Mouse (Mus musculus) cerebellum, adult 9-11 months (tissue): Measurements from ENCODE around the gene Tctn1.

ENCODE experiments used
- DNase-seq: peaks from one replicate; pipeline ENCODE4 v3.0.0; 2022

The Tctn1 gene

GRCm38 (mm10) chr5:122285029-122285766, 20.9 kb upstream of the Tctn1 start:
- DNase-seq, result peak; percentile 81

- DNase-seq, result peak; percentile 89
Measured at GRCm38 (mm10) chr5:122284183-122285028, 20.1 kb upstream of the Tctn1 start, which contains the start of gene Pptc7. Gene Pptc7 (plus strand): TSS chr5:122284365.

GRCm38 (mm10) chr5:122283828-122284182, 19.5 kb upstream of the Tctn1 start:
- no peak for DNase-seq

DNA sequence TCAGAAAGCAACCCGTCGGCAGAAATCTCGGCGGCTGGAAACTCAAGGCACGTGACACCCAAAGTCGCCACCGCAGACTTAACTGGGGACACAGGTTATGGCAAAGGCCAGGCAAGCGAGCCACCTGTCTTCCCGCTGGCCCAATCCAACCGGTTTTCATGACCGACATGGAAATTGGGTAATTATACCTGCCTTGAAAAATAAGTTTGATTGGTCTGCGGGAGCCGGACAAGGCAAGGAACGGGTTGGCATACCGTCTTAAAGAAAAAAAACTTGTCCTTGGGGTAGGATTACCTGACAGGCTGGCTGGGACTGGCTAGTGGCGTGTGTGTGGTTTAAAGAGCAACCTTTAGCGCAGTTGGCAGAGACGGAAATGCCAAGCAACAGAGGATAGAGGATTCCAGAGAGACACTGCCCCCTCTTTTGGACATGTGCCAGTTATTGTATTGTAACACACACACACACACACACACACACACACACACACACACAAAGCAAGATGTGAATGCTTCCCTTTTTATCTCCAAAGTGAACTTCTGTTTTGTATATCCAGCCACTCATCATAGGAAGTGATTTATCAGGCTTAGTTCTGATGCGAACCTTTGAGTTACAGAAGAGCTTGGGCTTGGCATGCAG, 16.7 kb upstream of the Tctn1 start:
- DNase-seq, result no peak

- DNase-seq, result no peak
Measured at GRCm38 (mm10) chr5:122280422-122280826, 16.2 kb upstream of the Tctn1 start.

- DNase-seq, result no peak
Measured at GRCm38 (mm10) chr5:122279799-122280421, 15.7 kb upstream of the Tctn1 start.

- peak; percentile 80 for DNase-seq
Measured at GRCm38 (mm10) chr5:122278946-122279345, 14.7 kb upstream of the Tctn1 start.

DNA sequence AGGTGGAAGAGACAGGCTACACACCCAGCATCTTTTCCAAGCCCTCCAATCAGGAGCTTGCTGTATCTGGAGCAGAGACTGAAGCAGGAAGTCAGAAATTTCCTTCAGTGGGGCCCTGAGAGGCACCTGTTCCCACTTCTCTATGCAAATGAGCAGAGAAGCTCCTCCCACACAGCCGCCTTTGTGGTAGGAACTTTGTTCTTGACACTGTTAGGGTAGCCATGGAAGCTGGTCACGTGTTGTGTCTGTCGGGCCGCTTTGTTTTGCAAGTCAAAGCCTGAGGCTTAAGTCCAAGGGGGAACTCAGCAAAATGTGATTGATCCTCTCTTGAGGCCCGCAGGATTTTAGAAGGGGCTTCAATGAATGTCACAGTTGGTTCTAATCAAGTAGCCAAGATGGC, 10.5 kb upstream of the Tctn1 start:
- no peak for DNase-seq

DNA sequence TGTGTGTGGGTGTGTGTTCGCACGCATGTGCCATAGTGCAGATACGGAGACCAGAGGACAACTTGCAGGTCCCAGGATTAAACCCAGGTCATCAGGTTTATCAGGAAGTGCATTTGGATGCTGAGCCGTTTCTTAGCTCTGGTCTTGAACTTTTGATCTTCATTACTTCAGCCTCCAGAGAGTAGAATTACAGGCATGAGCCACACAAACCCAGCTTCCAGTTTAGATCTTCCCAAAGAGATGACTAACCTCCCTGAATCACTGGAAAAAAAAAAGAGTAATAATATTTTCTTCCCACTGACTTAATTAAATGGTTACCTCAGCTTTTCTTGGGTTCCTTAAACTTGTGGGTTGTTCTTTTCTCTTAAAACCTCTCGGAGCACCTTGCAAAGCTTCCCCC, 8.6 kb upstream of the Tctn1 start:
- DNase-seq, result no peak

- no peak for DNase-seq
Measured at GRCm38 (mm10) chr5:122268858-122269604, 4.8 kb upstream of the Tctn1 start.

GRCm38 (mm10) chr5:122267899-122268298, 3.6 kb upstream of the Tctn1 start:
- DNase-seq, result peak; percentile 73

GRCm38 (mm10) chr5:122267136-122267535, 2.9 kb upstream of the Tctn1 start:
- no peak for DNase-seq

DNA sequence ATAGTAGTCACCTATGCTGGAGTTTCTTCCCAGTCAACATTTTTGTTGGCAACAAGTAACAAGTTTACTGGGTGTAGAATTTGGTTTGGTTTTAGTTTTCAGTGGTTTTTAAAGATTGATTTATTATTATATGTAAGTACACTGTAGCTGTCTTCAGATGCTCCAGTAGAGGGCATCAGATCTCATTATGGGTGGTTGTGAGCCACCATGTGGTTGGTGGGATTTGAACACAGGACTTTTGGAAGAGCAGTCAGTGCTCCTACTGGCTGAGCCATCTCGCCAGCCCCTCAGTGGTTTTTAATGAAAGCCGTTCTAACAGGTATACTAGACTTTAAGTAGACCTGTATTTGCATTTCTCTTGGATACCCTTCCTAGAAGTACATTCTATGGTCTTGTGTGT, 1.7 kb upstream of the Tctn1 start:
- DNase-seq, result no peak

GRCm38 (mm10) chr5:122265187-122265586, 927 bp upstream of the Tctn1 start:
- no peak for DNase-seq

- DNase-seq, result no peak
Measured at GRCm38 (mm10) chr5:122262104-122262503, 2.2 kb downstream of the Tctn1 start.

DNA sequence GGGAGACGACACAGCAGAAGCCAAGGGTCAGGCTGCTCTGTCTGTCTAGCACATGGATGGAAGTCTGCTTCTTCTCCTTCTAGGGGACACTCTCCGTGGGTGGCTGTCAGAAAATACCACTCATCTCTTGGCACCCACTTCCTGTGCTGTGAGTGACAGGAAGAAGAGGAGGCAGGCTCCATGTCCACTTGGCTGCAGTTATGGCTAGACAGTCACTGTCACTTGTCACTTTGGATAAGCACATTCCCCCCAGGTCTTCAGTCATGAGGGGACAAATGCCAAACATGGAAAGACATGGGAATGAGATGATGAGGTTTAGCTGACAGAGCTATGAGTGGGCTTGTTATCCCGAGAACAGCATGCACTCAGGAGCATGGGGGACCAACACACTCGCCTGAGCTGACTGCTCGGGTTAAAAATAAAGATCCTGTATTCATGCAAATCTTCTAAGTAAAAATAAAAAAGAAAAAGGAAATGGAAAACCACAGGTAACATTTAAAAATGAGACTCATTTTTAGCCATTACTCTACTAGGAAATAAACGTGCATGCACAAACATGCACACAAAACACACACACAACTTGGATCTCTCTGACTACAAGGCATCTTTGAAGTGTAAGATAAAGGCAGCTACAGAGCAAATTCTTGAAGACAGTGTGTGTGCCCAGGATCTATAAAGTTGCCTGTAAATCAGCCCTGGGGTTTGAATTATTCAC, 6.1 kb downstream of the Tctn1 start:
- DNase-seq, result no peak

GRCm38 (mm10) chr5:122251895-122252606, 12.2 kb downstream of the Tctn1 start:
- peak; percentile 56 for DNase-seq

- peak; percentile 65 for DNase-seq
Measured at GRCm38 (mm10) chr5:122249281-122249680, 15.0 kb downstream of the Tctn1 start.

- DNase-seq, result peak; percentile 5
Measured at GRCm38 (mm10) chr5:122247934-122248333, 16.3 kb downstream of the Tctn1 start.

- DNase-seq, result peak; percentile 12
Measured at GRCm38 (mm10) chr5:122247529-122247928, 16.7 kb downstream of the Tctn1 start.

- peak; percentile 7 for DNase-seq
Measured at GRCm38 (mm10) chr5:122246547-122247167, 17.6 kb downstream of the Tctn1 start.
